ENCODE assay signal across 10 mouse cellular contexts in the genomic region with DNA sequence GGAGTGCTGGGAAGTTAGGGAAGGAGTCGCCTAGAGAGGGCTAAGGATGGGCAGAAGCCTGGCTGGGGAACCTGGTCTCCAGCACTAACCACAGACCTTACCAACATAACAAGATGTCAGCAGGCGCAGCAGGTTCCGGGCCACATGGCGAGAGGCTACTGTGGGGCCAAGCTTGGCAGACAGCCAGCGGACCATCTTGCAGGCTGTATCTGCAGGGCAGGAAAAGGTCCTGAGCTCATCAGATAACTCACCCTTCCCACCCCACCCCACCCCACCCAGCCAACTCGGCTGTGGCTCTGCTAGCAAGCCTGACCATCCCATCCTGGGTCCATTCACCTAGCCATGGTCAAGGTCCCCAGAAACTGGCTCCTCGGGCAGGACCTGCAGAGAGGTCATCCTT. TPM values are rescaled to one million over a fixed set of nuclear protein-coding genes. Genes with fewer than 3 reads are reported as not detected.
DNase-seq lines count a peak whose midpoint lies in the region.
"Had no signal": no experiment of that assay in that cellular context is flagged by ENCODE, and none has a peak within 500 bp of the region (broad histone marks: within the 10 kb centered on the region; RNA-seq: fewer than 3 reads in every experiment).

No protein-coding gene starts in this region.

- 0 out of 2 replicates have a peak overlapping the region, but pooled peaks have one; percentile 11 for H3K27ac ChIP-seq in embryonic facial prominence, embryonic 10.5 days (replicated peaks)
- H3K27ac ChIP-seq: forebrain, embryonic 13.5 days had no signal

- peaks cover 51% of the 10 kb centered on the region for H3K36me3 ChIP-seq in embryonic facial prominence, embryonic 10.5 days (replicated peaks)

- no peak overlapping the region for H3K4me3 ChIP-seq in embryonic facial prominence, embryonic 10.5 days
- H3K4me3 ChIP-seq: forebrain, embryonic 13.5 days had no signal

- H3K27me3 ChIP-seq in embryonic facial prominence, embryonic 10.5 days (replicated peaks; ENCODE audit: low read depth, poor library complexity, severe bottlenecking) = peaks cover 15% of the 10 kb centered on the region

- intact Hi-C loops in left cerebral cortex, postnatal 4 days (cut with DNase I) = no loop called here

- WGBS in embryonic facial prominence, embryonic 10.5 days = 89% methylated on average over 7 of the region's 7 CpGs

- H3K4me1 ChIP-seq in embryonic facial prominence, embryonic 10.5 days = peaks cover 28% of the 10 kb centered on the region

- H3K9me3 ChIP-seq in embryonic facial prominence, embryonic 10.5 days = no peaks in the 10 kb centered on the region
- H3K9me3 ChIP-seq: forebrain, embryonic 13.5 days had no signal

- peak; percentile 49 for DNase-seq in left cerebral cortex, postnatal 4 days
- no peak for DNase-seq in left cerebral cortex, adult 8-10 months (ENCODE audit: low spot score in 2 of 2)
- DNase-seq in cerebellum, adult 18-20 months = peak; percentile 57 to 61
- no peak for DNase-seq in embryonic facial prominence, embryonic 10.5 days (ENCODE audit: low spot score)
- peak; percentile 70 to 73 for DNase-seq in spleen, postnatal 14 days (ENCODE audit: low spot score in 2 of 2)
- DNase-seq in layer of hippocampus, adult 8-10 months (ENCODE audit: low spot score in 2 of 2) = no peak
- DNase-seq in thymus, postnatal 4 days = no peak
- DNase-seq: right cerebral cortex, adult 18-20 months had no signal

RNA-seq across cellular contexts. Expression of a gene that starts 4.8 kb away (rescaled TPM):
- 10 to 100 TPM; 17.6 to 19.1 TPM for total RNA-seq in left cerebral cortex, postnatal 4 days (2021)
- total RNA-seq in left cerebral cortex, adult 8-10 months (2022) = 10 to 100 TPM; 20.2 to 22.5 (median 22.0) TPM
- 6.0 and 6.8 TPM in 2 replicates for polyA plus RNA-seq in embryonic facial prominence, embryonic 10.5 days (2016; fragmentation: Nextera tagmentation; extraction: Ambion mirVana)
- total RNA-seq in layer of hippocampus, adult 8-10 months (2022) = 10 to 100 TPM; 23.5 to 25.3 (median 24.3) TPM

RNA-seq across cellular contexts. Expression of a gene that starts 10.3 kb away (rescaled TPM):
- total RNA-seq in left cerebral cortex, postnatal 4 days (2021) = under 1 TPM in 1 of 2 experiments, not detected in 1; 0.26 TPM
- total RNA-seq in left cerebral cortex, adult 8-10 months (2022) = under 1 TPM in 3 of 4 experiments, not detected in 1; 0.27 to 0.84 (median 0.43) TPM
- not detected in 2 replicates for polyA plus RNA-seq in embryonic facial prominence, embryonic 10.5 days (2016; fragmentation: Nextera tagmentation; extraction: Ambion mirVana)
- total RNA-seq in layer of hippocampus, adult 8-10 months (2022) = 1 to 10 TPM in 2 of 4 experiments, under 1 TPM in 2; 0.45 to 4.0 (median 1.8) TPM
- polyA plus RNA-seq: forebrain, embryonic 13.5 days; heart, embryonic 14.5 days had no signal

RNA-seq across cellular contexts. Expression of a gene that starts 11.8 kb away (rescaled TPM):
- under 1 TPM; 0.80 to 0.95 TPM for total RNA-seq in left cerebral cortex, postnatal 4 days (2021)
- total RNA-seq in left cerebral cortex, adult 8-10 months (2022) = under 1 TPM; 0.62 to 0.99 (median 0.82) TPM
- polyA plus RNA-seq in embryonic facial prominence, embryonic 10.5 days (2016; fragmentation: Nextera tagmentation; extraction: Ambion mirVana) = 11.1 and 12.7 TPM in 2 replicates
- total RNA-seq in layer of hippocampus, adult 8-10 months (2022) = under 1 TPM in 3 of 4 experiments, not detected in 1; 0.43 to 0.45 (median 0.45) TPM

RNA-seq across cellular contexts. Expression of a gene that starts 27.2 kb away (rescaled TPM):
- 10 to 100 TPM; 15.1 to 19.9 TPM for total RNA-seq in left cerebral cortex, postnatal 4 days (2021)
- total RNA-seq in left cerebral cortex, adult 8-10 months (2022) = 10 to 100 TPM in 2 of 4 experiments, 1 to 10 TPM in 2; 8.5 to 17.8 (median 11.3) TPM
- 211 and 216 TPM in 2 replicates for polyA plus RNA-seq in embryonic facial prominence, embryonic 10.5 days (2016; fragmentation: Nextera tagmentation; extraction: Ambion mirVana)
- 10 to 100 TPM in 3 of 4 experiments, 1 to 10 TPM in 1; 9.7 to 16.0 (median 11.5) TPM for total RNA-seq in layer of hippocampus, adult 8-10 months (2022)

RNA-seq across cellular contexts. Expression of a gene that starts 36.9 kb away (rescaled TPM):
- 100 to 1,000 TPM; 136 to 137 TPM for total RNA-seq in left cerebral cortex, postnatal 4 days (2021)
- 100 to 1,000 TPM; 138 to 159 (median 149) TPM for total RNA-seq in left cerebral cortex, adult 8-10 months (2022)
- polyA plus RNA-seq in embryonic facial prominence, embryonic 10.5 days (2016; fragmentation: Nextera tagmentation; extraction: Ambion mirVana) = 74.0 and 76.5 TPM in 2 replicates
- 100 to 1,000 TPM; 129 to 140 (median 135) TPM for total RNA-seq in layer of hippocampus, adult 8-10 months (2022)

Comparison
In these comparisons a context has a peak if more than half of its experiments do, and no peak if none do; other contexts are left out.
1. DNase-seq: peak in left cerebral cortex, postnatal 4 days (single experiment), cerebellum, adult 18-20 months (2 of 2) and spleen, postnatal 14 days (2 of 2); none in left cerebral cortex, adult 8-10 months (0 of 2), embryonic facial prominence, embryonic 10.5 days (single experiment), layer of hippocampus, adult 8-10 months (0 of 2) and thymus, postnatal 4 days (single experiment).